Mouse (Mus musculus) embryonic facial prominence, embryonic 11.5 days (tissue): ENCODE data around the gene Efcab12. TPM values are rescaled to one million over a fixed set of nuclear protein-coding genes. Genes with fewer than 3 reads are reported as not detected.

Experiments used
- ATAC-seq: fragments of 200-750 bp; cut with Nextera tagmentation; replicated peaks from 2 replicates; pipeline ENCODE4 v1.8.0; 2017; ENCODE audit warnings: low read depth; ENCODE audit not compliant: insufficient number of reproducible peaks, low FRiP score, low TSS enrichment
- DNase-seq: peaks from one replicate; pipeline ENCODE4 v3.0.0-alpha.2; 2015; ENCODE audit warnings: low spot score
- H3K27ac ChIP-seq: fragments of 300-500 bp; sonication (generic); replicated peaks from 2 replicates; pipeline ENCODE4 v1.5.1; 2014; ENCODE audit warnings: mild to moderate bottlenecking, low read depth, low read length, control low read depth
- H3K27me3 ChIP-seq: fragments of 300-500 bp; sonication (generic); 2 replicates; pipeline ENCODE4 v1.6.1; 2014; ENCODE audit warnings: mild to moderate bottlenecking, low read length, moderate library complexity, mixed read lengths; ENCODE audit not compliant: control insufficient read depth, insufficient read depth
- H3K36me3 ChIP-seq: fragments of 300-500 bp; sonication (generic); replicated peaks from 2 replicates; pipeline ENCODE4 v1.6.1; 2014; ENCODE audit warnings: low read depth, mild to moderate bottlenecking, low read length, moderate library complexity, mixed read lengths; ENCODE audit not compliant: control insufficient read depth, insufficient read depth
- H3K4me1 ChIP-seq: fragments of 300-500 bp; sonication (generic); 2 replicates; pipeline ENCODE4 v1.6.1; 2014; ENCODE audit warnings: low read length, mixed read lengths; ENCODE audit not compliant: control insufficient read depth, insufficient read depth
- H3K4me2 ChIP-seq: fragments of 300-500 bp; sonication (generic); 2 replicates; pipeline ENCODE4 v1.6.1; 2014; ENCODE audit warnings: low read depth, mild to moderate bottlenecking, control low read depth, low read length, moderate library complexity
- H3K4me3 ChIP-seq: fragments of 300-500 bp; sonication (generic); 2 replicates; pipeline ENCODE4 v1.5.1; 2014; ENCODE audit warnings: low read depth, low read length, control low read depth
- H3K9ac ChIP-seq: fragments of 300-500 bp; sonication (generic); replicated peaks from 2 replicates; pipeline ENCODE4 v1.6.1; 2014; ENCODE audit warnings: mild to moderate bottlenecking, control low read depth, low read length
- H3K9me3 ChIP-seq: fragments of 300-500 bp; sonication (generic); replicated peaks from 2 replicates; pipeline ENCODE4 v1.6.1; 2016; ENCODE audit warnings: mild to moderate bottlenecking, low read length, inconsistent platforms, mixed read lengths; ENCODE audit not compliant: control insufficient read depth
- WGBS: fragments of 180-500 bp; shearing (Covaris S2); extraction: QIAGEN DNeasy Blood & Tissue Kit; methylation state at CpG from one replicate; pipeline ENCODE4 v1.1.7; 2014; 5-methylcytosine and 5-hydroxymethylcytosine counted together
- polyA plus RNA-seq: library from polyadenylated mRNA; unstranded; fragments of >200 nt; fragmentation: Nextera tagmentation; extraction: Ambion mirVana; gene quantifications from 2 replicates; pipeline ENCODE4 v1.2.1, GENCODE M21; 2014

Gene Efcab12
- polyA plus RNA-seq, 1 experiment from 2014 or later, result 0.39 TPM

DNA sequence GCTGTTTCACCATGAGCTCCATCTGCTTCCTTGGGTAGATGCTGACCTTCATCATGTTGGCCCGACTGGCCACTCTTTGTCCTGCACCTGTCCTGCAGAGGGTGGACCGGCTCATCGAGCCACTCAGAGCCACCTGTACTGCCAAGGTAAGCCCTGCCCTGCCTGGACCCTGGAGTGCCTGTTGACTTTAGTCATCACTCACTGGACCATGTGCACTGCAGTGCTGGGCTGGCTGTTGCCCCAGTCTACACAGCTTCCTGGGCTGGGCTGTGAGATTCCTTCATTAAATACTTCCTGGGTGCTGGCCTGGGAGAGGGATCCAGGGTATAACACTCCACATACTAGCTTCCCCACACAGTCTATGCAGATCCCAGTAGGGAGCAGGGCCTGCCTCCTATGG, 36.4 kb downstream of the Efcab12 start:
- DNase-seq, result no peak
- H3K27me3 ChIP-seq, result no peaks in the 10 kb centered on the region
- H3K4me2 ChIP-seq, result no peak overlapping the region
- H3K27ac ChIP-seq, result no peak overlapping the region
- H3K4me3 ChIP-seq, result no peak overlapping the region
- H3K9ac ChIP-seq, result no peak overlapping the region
- peaks cover 33% of the 10 kb centered on the region for H3K36me3 ChIP-seq
- no peaks in the 10 kb centered on the region for H3K9me3 ChIP-seq
- no peak for ATAC-seq
- WGBS, result 98% methylated on average over 3 of the region's 3 CpGs
- H3K4me1 ChIP-seq, result no peaks in the 10 kb centered on the region; the same call in 1 of the 2 replicates

GRCm38 (mm10) chr6:115792691-115793215, 45.5 kb downstream of the Efcab12 start:
- DNase-seq (no peak), ATAC-seq (no peak)
- peaks cover 42% of the 10 kb centered on the region for H3K36me3 ChIP-seq
- no peak overlapping the region for H3K9ac ChIP-seq
- no peak overlapping the region for H3K4me3 ChIP-seq
- no peaks in the 10 kb centered on the region for H3K9me3 ChIP-seq
- no peak overlapping the region for H3K4me2 ChIP-seq
- 93% methylated on average over 21 of the region's 21 CpGs for WGBS
- H3K4me1 ChIP-seq, result no peaks in the 10 kb centered on the region
- no peaks in the 10 kb centered on the region for H3K27me3 ChIP-seq
- no peak overlapping the region for H3K27ac ChIP-seq

GRCm38 (mm10) chr6:115791842-115792686, 46.1 kb downstream of the Efcab12 start:
- no peak for DNase-seq
- Histone ChIP-seq H3K27me3 (no peaks in the 10 kb centered on the region), H3K27ac (no peak overlapping the region), H3K9me3 (no peaks in the 10 kb centered on the region), H3K36me3 (peaks cover 41% of the 10 kb centered on the region), H3K4me1 (no peaks in the 10 kb centered on the region), H3K4me2 (no peak overlapping the region), H3K4me3 (no peak overlapping the region), H3K9ac (no peak overlapping the region)
- WGBS, result 89% methylated on average over 34 of the region's 34 CpGs
- ATAC-seq, result no peak

DNA sequence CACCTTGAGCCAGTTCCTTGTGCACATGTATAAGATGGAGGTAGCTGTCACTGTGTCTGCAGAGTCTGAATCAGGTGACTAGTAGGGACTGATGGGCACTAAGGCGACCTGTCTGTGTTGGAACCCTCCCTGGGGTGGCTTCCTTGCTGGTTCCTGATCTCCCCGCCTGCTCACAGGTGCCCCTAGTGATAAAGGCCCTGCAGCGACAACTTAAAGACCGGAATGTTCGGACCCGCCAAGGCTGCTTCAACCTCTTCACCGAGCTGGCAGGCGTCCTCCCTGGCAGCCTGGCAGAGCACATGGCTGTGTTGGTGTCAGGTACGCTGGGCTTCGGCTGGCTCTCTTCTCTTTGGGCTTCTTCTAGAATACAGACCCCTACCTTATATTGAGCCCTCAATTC, 47.2 kb downstream of the Efcab12 start:
- Histone ChIP-seq H3K4me1 (no peaks in the 10 kb centered on the region), H3K9ac (no peak overlapping the region), H3K4me2 (no peak overlapping the region), H3K27me3 (no peaks in the 10 kb centered on the region), H3K27ac (no peak overlapping the region), H3K4me3 (no peak overlapping the region), H3K36me3 (peaks cover 40% of the 10 kb centered on the region), H3K9me3 (no peaks in the 10 kb centered on the region)
- WGBS, result 84% methylated on average over 10 of the region's 10 CpGs
- no peak for DNase-seq
- ATAC-seq, result no peak

- DNase-seq (no peak), ATAC-seq (no peak)
- no peaks in the 10 kb centered on the region for H3K27me3 ChIP-seq
- no peaks in the 10 kb centered on the region for H3K9me3 ChIP-seq
- WGBS, result 96% methylated on average over 3 of the region's 3 CpGs
- peaks cover 20% of the 10 kb centered on the region for H3K36me3 ChIP-seq
- no peak overlapping the region for H3K9ac ChIP-seq
- no peak overlapping the region for H3K4me2 ChIP-seq
- no peaks in the 10 kb centered on the region for H3K4me1 ChIP-seq
- no peak overlapping the region for H3K4me3 ChIP-seq
- H3K27ac ChIP-seq, result no peak overlapping the region
Measured at GRCm38 (mm10) chr6:115782781-115783180, 55.4 kb downstream of the Efcab12 start.

GRCm38 (mm10) chr6:115776363-115776762, 61.8 kb downstream of the Efcab12 start:
- Histone ChIP-seq H3K4me2 (peak overlapping the region; percentile 90), H3K9ac (peak overlapping the region; percentile 94), H3K36me3 (no peaks in the 10 kb centered on the region; the same call in 1 of the 2 replicates), H3K27ac (no peak overlapping the region), H3K27me3 (no peaks in the 10 kb centered on the region), H3K9me3 (no peaks in the 10 kb centered on the region), H3K4me3 (peak overlapping the region; percentile 85), H3K4me1 (peaks cover 9% of the 10 kb centered on the region)
- ATAC-seq, result no peak
- 67% methylated on average over 9 of the region's 9 CpGs for WGBS
- DNase-seq, result no peak

- H3K27me3 ChIP-seq, result no peaks in the 10 kb centered on the region
- no peak overlapping the region for H3K27ac ChIP-seq
- no peak for ATAC-seq
Measured at GRCm38 (mm10) chr6:115775838-115776237, 62.4 kb downstream of the Efcab12 start.

DNA sequence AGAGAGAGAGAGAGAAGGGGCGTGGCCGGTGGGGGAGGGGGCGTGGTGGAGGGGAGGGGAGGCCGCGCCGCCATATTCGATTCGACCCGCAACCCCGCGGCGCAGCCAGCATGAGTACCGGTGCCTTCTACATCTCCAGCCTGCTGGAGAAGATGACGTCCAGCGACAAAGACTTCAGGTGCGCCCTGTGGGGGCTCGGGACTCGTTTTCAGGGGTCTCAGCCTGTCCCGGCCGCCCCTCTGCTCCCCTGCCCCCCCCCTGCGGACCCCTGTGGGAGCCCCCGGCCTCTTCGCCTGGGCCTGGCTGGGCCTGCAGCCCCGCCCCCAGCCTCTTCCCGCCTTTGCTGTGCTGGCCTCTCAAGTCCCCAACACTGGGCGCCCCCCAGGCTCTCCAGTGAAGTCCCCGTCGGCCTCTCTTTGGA, 63.7 kb downstream of the Efcab12 start, which contains the start of gene Cand2:
Cand2 (plus strand) TSS at position 38 of the 421 bp plus-strand sequence.
- Histone ChIP-seq H3K4me3 (peak within 1 kb of the TSS; percentile 85), H3K9me3 (no peaks in the 10 kb centered on the region), H3K36me3 (no peaks in the 10 kb centered on the region), H3K4me2 (peak within 1 kb of the TSS; percentile 90), H3K9ac (peak within 1 kb of the TSS; percentile 94), H3K27me3 (no peaks in the 10 kb centered on the region), H3K4me1 (peaks cover 9% of the 10 kb centered on the region), H3K27ac (peak within 1 kb of the TSS; percentile 76)
- under 1% methylated on average over 18 of the region's 28 CpGs for WGBS
- DNase-seq, result peak; percentile 85
- peak; percentile 84 for ATAC-seq

More at GRCm38 (mm10) chr6:115775838-115776237, 62.4 kb downstream of the Efcab12 start:
- WGBS, result 59% methylated on average over 3 of the region's 3 CpGs
- peak overlapping the region; percentile 90 for H3K4me2 ChIP-seq
- DNase-seq, result no peak
- no peaks in the 10 kb centered on the region for H3K36me3 ChIP-seq
- H3K4me1 ChIP-seq, result peaks cover 9% of the 10 kb centered on the region
- no peaks in the 10 kb centered on the region for H3K9me3 ChIP-seq
- peak overlapping the region; percentile 94 for H3K9ac ChIP-seq
- H3K4me3 ChIP-seq, result peak overlapping the region; percentile 85
